Mouse (Mus musculus) adrenal gland, postnatal 10 days (tissue): Measurements from ENCODE around the gene Cdkl5. TPM values are rescaled to one million over a fixed set of nuclear protein-coding genes. Genes with fewer than 3 reads are reported as not detected.

Experiments
- DNase-seq: peaks from one replicate; pipeline ENCODE4 v3.0.0; 2021; ENCODE audit warnings: mixed read lengths
- long read RNA-seq, 2 experiments: library from polyadenylated mRNA; stranded (forward); transcript quantifications; one replicate each; pipeline ENCODE4 v2.0.0; 2021
- total RNA-seq, 2 experiments: library from RNA; stranded (reverse); gene quantifications; 2 replicates each; pipeline ENCODE4 v1.2.3; 2021

Cdkl5 gene
- total RNA-seq, result 10 to 100 TPM; 10.0 to 10.9 TPM
- long read RNA-seq, experiment 1, result 0 reads
- long read RNA-seq, experiment 2, result 0 reads

GRCm38 (mm10) chrX:160994543-160995121 lies at the start of gene Cdkl5:
Gene Cdkl5, minus strand, starts transcription at chrX:160994704.
- DNase-seq, result peak; percentile 94

- DNase-seq, result peak; percentile 29
Measured at GRCm38 (mm10) chrX:161033235-161033803, 38.8 kb upstream of the Cdkl5 start.

- DNase-seq, result peak; percentile 3
Measured at GRCm38 (mm10) chrX:161032423-161032822, 37.9 kb upstream of the Cdkl5 start.

- DNase-seq, result no peak
Measured at GRCm38 (mm10) chrX:161030233-161030632, 35.7 kb upstream of the Cdkl5 start.

GRCm38 (mm10) chrX:161024475-161024874 lies 30.0 kb upstream of the Cdkl5 start:
- no peak for DNase-seq

GRCm38 (mm10) chrX:161021548-161021947 lies 27.0 kb upstream of the Cdkl5 start:
- DNase-seq, result no peak

- DNase-seq, result no peak
Measured at GRCm38 (mm10) chrX:161018179-161018578, 23.7 kb upstream of the Cdkl5 start.

- no peak for DNase-seq
Measured at GRCm38 (mm10) chrX:161006272-161006671, 11.8 kb upstream of the Cdkl5 start.

GRCm38 (mm10) chrX:160996051-160996450 lies 1.5 kb upstream of the Cdkl5 start:
- DNase-seq, result peak; percentile 19

- DNase-seq, result no peak
Measured at GRCm38 (mm10) chrX:160995131-160995667, 695 bp upstream of the Cdkl5 start.

- peak; percentile 24 for DNase-seq
Measured at GRCm38 (mm10) chrX:160993749-160994539, 560 bp downstream of the Cdkl5 start.

GRCm38 (mm10) chrX:160992703-160993102 lies 1.8 kb downstream of the Cdkl5 start:
- no peak for DNase-seq

- no peak for DNase-seq
Measured at GRCm38 (mm10) chrX:160990276-160990675, 4.2 kb downstream of the Cdkl5 start.

GRCm38 (mm10) chrX:160977919-160978318 lies 16.6 kb downstream of the Cdkl5 start:
- DNase-seq, result peak; percentile 17

GRCm38 (mm10) chrX:160971991-160972545 lies 22.4 kb downstream of the Cdkl5 start:
- peak; percentile 6 for DNase-seq

GRCm38 (mm10) chrX:160958593-160959131 lies 35.8 kb downstream of the Cdkl5 start:
- no peak for DNase-seq

GRCm38 (mm10) chrX:160949583-160949982 lies 44.9 kb downstream of the Cdkl5 start:
- DNase-seq, result no peak

GRCm38 (mm10) chrX:160944722-160945121 lies 49.8 kb downstream of the Cdkl5 start:
- no peak for DNase-seq

GRCm38 (mm10) chrX:160935541-160935940 lies 59.0 kb downstream of the Cdkl5 start:
- DNase-seq, result peak; percentile 29

- DNase-seq, result no peak
Measured at GRCm38 (mm10) chrX:160930656-160931055, 63.8 kb downstream of the Cdkl5 start.

- DNase-seq, result no peak
Measured at GRCm38 (mm10) chrX:160928870-160929269, 65.6 kb downstream of the Cdkl5 start.

GRCm38 (mm10) chrX:160919022-160919637 lies 75.4 kb downstream of the Cdkl5 start:
- DNase-seq, result no peak
